Mouse (Mus musculus) forebrain, embryonic 11.5 days (tissue): ENCODE measurements around the gene Slc25a10. TPM values are rescaled to one million over a fixed set of nuclear protein-coding genes. Genes with fewer than 3 reads are reported as not detected.
A peak's percentile ranks its signal among the peaks of the same experiment; 100 is the strongest.

Experiments
- ATAC-seq: fragments of 200-750 bp; cut with Nextera tagmentation; replicated peaks from 2 replicates; pipeline ENCODE4 v1.8.0; 2017; ENCODE audit warnings: moderate TSS enrichment; ENCODE audit not compliant: low FRiP score
- DNase-seq: peaks from one replicate; pipeline ENCODE4 v3.0.0-alpha.2; 2017; ENCODE audit warnings: low spot score
- H3K27ac ChIP-seq: fragments of 300-500 bp; sonication (generic); 2 replicates; pipeline ENCODE4 v1.5.1; 2014; ENCODE audit warnings: low read depth, low read length
- H3K27me3 ChIP-seq: fragments of 300-500 bp; sonication (generic); 2 replicates; pipeline ENCODE4 v1.6.1; 2014; ENCODE audit warnings: mild to moderate bottlenecking, low read length, mixed read lengths; ENCODE audit not compliant: control insufficient read depth, insufficient read depth
- H3K36me3 ChIP-seq: fragments of 300-500 bp; sonication (generic); 2 replicates; pipeline ENCODE4 v1.6.1; 2014; ENCODE audit warnings: mild to moderate bottlenecking, low read length, moderate library complexity, mixed read lengths; ENCODE audit not compliant: control insufficient read depth, insufficient read depth
- H3K4me1 ChIP-seq: fragments of 300-500 bp; sonication (generic); replicated peaks from 2 replicates; pipeline ENCODE4 v1.6.1; 2014; ENCODE audit warnings: low read length, mixed read lengths; ENCODE audit not compliant: control insufficient read depth, insufficient read depth
- H3K4me2 ChIP-seq: fragments of 300-500 bp; sonication (generic); 2 replicates; pipeline ENCODE4 v1.6.1; 2014; ENCODE audit warnings: low read depth, mild to moderate bottlenecking, low read length, moderate library complexity, mixed read lengths; ENCODE audit not compliant: severe bottlenecking
- H3K4me3 ChIP-seq: fragments of 300-500 bp; sonication (generic); 2 replicates; pipeline ENCODE4 v1.5.1; 2014; ENCODE audit warnings: low read depth, low read length
- H3K9ac ChIP-seq: fragments of 300-500 bp; sonication (generic); 2 replicates; pipeline ENCODE4 v1.6.1; 2014; ENCODE audit warnings: low read length
- H3K9me3 ChIP-seq: fragments of 300-500 bp; sonication (generic); 2 replicates; pipeline ENCODE4 v1.6.1; 2016; ENCODE audit warnings: low read length, mixed read lengths; ENCODE audit not compliant: control insufficient read depth
- WGBS: fragments of 180-500 bp; shearing (Covaris S2); extraction: QIAGEN DNeasy Blood & Tissue Kit; methylation state at CpG from one replicate; pipeline ENCODE4 v1.1.7; 2014; 5-methylcytosine and 5-hydroxymethylcytosine counted together
- polyA plus RNA-seq: library from polyadenylated mRNA; unstranded; fragments of >200 nt; fragmentation: Nextera tagmentation; extraction: Ambion mirVana; gene quantifications from 2 replicates; pipeline ENCODE4 v1.2.1, GENCODE M21; 2014

The Slc25a10 gene
- polyA plus RNA-seq, 1 experiment from 2014 or later, result 50.9 TPM

GRCm38 (mm10) chr11:120531646-120532045 lies 40.0 kb downstream of the Slc25a10 start:
- H3K4me3 ChIP-seq, result no peak overlapping the region
- ATAC-seq (no peak), DNase-seq (no peak)
- H3K27ac ChIP-seq, result no peak overlapping the region
- WGBS, result 35% methylated on average over 9 of the region's 9 CpGs
- no peak overlapping the region for H3K9ac ChIP-seq
- H3K36me3 ChIP-seq, result no peaks in the 10 kb centered on the region
- no peak overlapping the region for H3K4me2 ChIP-seq
- H3K9me3 ChIP-seq, result no peaks in the 10 kb centered on the region
- peaks cover 6% of the 10 kb centered on the region for H3K4me1 ChIP-seq
- H3K27me3 ChIP-seq, result peaks cover 39% of the 10 kb centered on the region

- Histone ChIP-seq H3K9ac (no peak overlapping the region), H3K36me3 (no peaks in the 10 kb centered on the region), H3K4me1 (peaks cover 7% of the 10 kb centered on the region), H3K4me2 (no peak overlapping the region), H3K9me3 (no peaks in the 10 kb centered on the region), H3K4me3 (no peak overlapping the region), H3K27ac (no peak overlapping the region), H3K27me3 (peaks cover 31% of the 10 kb centered on the region)
- DNase-seq, result peak; percentile 43
- ATAC-seq, result no peak
- WGBS, result 86% methylated on average over 8 of the region's 8 CpGs
Observed at GRCm38 (mm10) chr11:120534093-120534492, 42.5 kb downstream of the Slc25a10 start.

GRCm38 (mm10) chr11:120535145-120535544 lies 43.5 kb downstream of the Slc25a10 start:
- peaks cover 21% of the 10 kb centered on the region for H3K27me3 ChIP-seq
- H3K4me3 ChIP-seq, result no peak overlapping the region
- no peak overlapping the region for H3K4me2 ChIP-seq
- H3K9me3 ChIP-seq, result no peaks in the 10 kb centered on the region
- no peak overlapping the region for H3K27ac ChIP-seq
- H3K36me3 ChIP-seq, result no peaks in the 10 kb centered on the region
- H3K9ac ChIP-seq, result no peak overlapping the region; the same call in 1 of the 2 replicates
- peaks cover 13% of the 10 kb centered on the region for H3K4me1 ChIP-seq
- no peak for DNase-seq
- WGBS, result 80% methylated on average over 3 of the region's 3 CpGs
- no peak for ATAC-seq

GRCm38 (mm10) chr11:120535804-120536203 lies 44.2 kb downstream of the Slc25a10 start:
- H3K4me1 ChIP-seq, result peaks cover 11% of the 10 kb centered on the region
- H3K36me3 ChIP-seq, result no peaks in the 10 kb centered on the region
- H3K27ac ChIP-seq, result no peak overlapping the region
- no peak for DNase-seq
- H3K9me3 ChIP-seq, result no peaks in the 10 kb centered on the region
- H3K4me2 ChIP-seq, result no peak overlapping the region
- ATAC-seq, result no peak
- no peak overlapping the region for H3K4me3 ChIP-seq
- WGBS, result 78% methylated on average over 3 of the region's 3 CpGs
- H3K9ac ChIP-seq, result no peak overlapping the region
- peaks cover 14% of the 10 kb centered on the region for H3K27me3 ChIP-seq

- no peaks in the 10 kb centered on the region for H3K9me3 ChIP-seq
- H3K36me3 ChIP-seq, result peaks cover 5% of the 10 kb centered on the region; the same call in 1 of the 2 replicates
- no peak for ATAC-seq
- 85% methylated on average over 3 of the region's 3 CpGs for WGBS
- H3K27ac ChIP-seq, result no peak overlapping the region
- no peak overlapping the region for H3K9ac ChIP-seq
- no peaks in the 10 kb centered on the region for H3K27me3 ChIP-seq
- H3K4me2 ChIP-seq, result no peak overlapping the region
- peaks cover 7% of the 10 kb centered on the region for H3K4me1 ChIP-seq
- H3K4me3 ChIP-seq, result no peak overlapping the region
- peak; percentile 38 for DNase-seq
Observed at GRCm38 (mm10) chr11:120538485-120538884, 46.8 kb downstream of the Slc25a10 start.

GRCm38 (mm10) chr11:120538955-120539284 lies 47.3 kb downstream of the Slc25a10 start:
- Histone ChIP-seq H3K36me3 (peaks cover 8% of the 10 kb centered on the region; the same call in 1 of the 2 replicates), H3K27ac (no peak overlapping the region), H3K4me3 (no peak overlapping the region), H3K27me3 (no peaks in the 10 kb centered on the region), H3K9ac (no peak overlapping the region), H3K4me1 (peaks cover 7% of the 10 kb centered on the region), H3K9me3 (no peaks in the 10 kb centered on the region), H3K4me2 (no peak overlapping the region)
- no peak for DNase-seq
- ATAC-seq, result no peak; the same call in 1 of the 2 replicates
- WGBS, result 54% methylated on average over 8 of the region's 8 CpGs

- DNase-seq (peak; percentile 51), ATAC-seq (peak; percentile 53; the same call in 1 of the 2 replicates)
- no peaks in the 10 kb centered on the region for H3K9me3 ChIP-seq
- H3K9ac ChIP-seq, result peak overlapping the region; percentile 7; the same call in 1 of the 2 replicates
- H3K4me3 ChIP-seq, result no peak overlapping the region
- no peaks in the 10 kb centered on the region for H3K27me3 ChIP-seq
- no peak overlapping the region for H3K4me2 ChIP-seq
- peaks cover 7% of the 10 kb centered on the region for H3K4me1 ChIP-seq
- peaks cover 8% of the 10 kb centered on the region; the same call in 1 of the 2 replicates for H3K36me3 ChIP-seq
- WGBS, result 27% methylated on average over 10 of the region's 10 CpGs
- no peak overlapping the region for H3K27ac ChIP-seq
Observed at GRCm38 (mm10) chr11:120539285-120540014, 47.8 kb downstream of the Slc25a10 start.

GRCm38 (mm10) chr11:120541907-120542306 lies 50.3 kb downstream of the Slc25a10 start:
- Histone ChIP-seq H3K9ac (no peak overlapping the region), H3K4me3 (no peak overlapping the region), H3K27ac (no peak overlapping the region), H3K4me2 (no peak overlapping the region), H3K27me3 (no peaks in the 10 kb centered on the region), H3K9me3 (no peaks in the 10 kb centered on the region), H3K36me3 (peaks cover 11% of the 10 kb centered on the region; the same call in 1 of the 2 replicates), H3K4me1 (peaks cover 7% of the 10 kb centered on the region)
- ATAC-seq (no peak), DNase-seq (no peak)
- WGBS, result 43% methylated on average over 4 of the region's 4 CpGs

GRCm38 (mm10) chr11:120542376-120542775 lies 50.7 kb downstream of the Slc25a10 start:
- Histone ChIP-seq H3K4me2 (no peak overlapping the region), H3K4me3 (no peak overlapping the region), H3K9me3 (no peaks in the 10 kb centered on the region), H3K4me1 (peaks cover 7% of the 10 kb centered on the region), H3K27ac (no peak overlapping the region), H3K9ac (no peak overlapping the region), H3K27me3 (no peaks in the 10 kb centered on the region), H3K36me3 (peaks cover 11% of the 10 kb centered on the region; the same call in 1 of the 2 replicates)
- WGBS, result 91% methylated on average over 6 of the region's 6 CpGs
- DNase-seq (no peak), ATAC-seq (no peak)
